Mouse (Mus musculus) central nervous system, embryonic 18 days (tissue): ENCODE measurements around the gene Gm6358. TPM values are rescaled to one million over a fixed set of nuclear protein-coding genes. Genes with fewer than 3 reads are reported as not detected.

Experiments
- polyA plus RNA-seq: library from polyadenylated mRNA; depleted of rRNA; stranded (reverse); fragments of >200 nt; gene quantifications from 2 replicates; pipeline ENCODE4 v1.2.3, GENCODE M21; 2012; rRNA removed

Gene Gm6358
- polyA plus RNA-seq = not detected in 2 replicates

DNA sequence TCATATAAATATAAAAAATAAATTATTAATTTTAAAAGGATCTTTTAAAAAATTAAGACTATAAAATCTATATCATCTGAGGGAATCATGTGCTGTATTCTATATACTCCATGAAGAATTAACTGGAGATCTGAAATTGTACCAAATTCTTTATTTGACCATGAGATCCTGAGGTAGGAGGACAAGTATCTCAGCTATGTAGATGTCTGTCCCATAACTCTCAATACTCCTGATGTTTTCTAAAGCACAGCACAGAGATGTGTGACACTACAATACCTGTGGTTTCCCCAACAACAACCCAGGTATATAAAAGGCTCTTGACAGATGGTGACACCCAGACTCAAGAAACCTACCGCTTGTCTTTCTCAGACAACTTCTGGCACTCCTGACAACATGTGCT, at the start of gene Gm6358:
Gm6358 (plus strand) TSS at position 301 of the 400 bp plus-strand sequence.

DNA sequence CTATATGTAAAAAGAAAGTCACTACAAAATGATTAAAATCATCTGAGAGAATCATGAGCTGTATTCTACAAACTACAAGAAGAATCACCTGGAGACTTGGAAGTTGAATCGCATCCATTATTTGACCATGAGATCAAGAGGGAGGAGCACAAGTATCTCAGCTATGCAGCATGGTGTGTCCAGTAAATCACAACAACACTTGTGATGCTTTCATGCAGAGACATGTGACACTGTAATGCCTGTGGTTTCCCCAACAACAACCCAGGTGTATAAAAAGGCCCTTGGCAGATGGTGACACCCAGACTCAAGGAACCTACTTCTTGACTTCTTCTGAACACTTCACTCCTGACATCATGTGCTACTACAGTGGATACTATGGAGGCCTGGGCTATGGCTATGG, 10.1 kb downstream of the Gm6358 start, which contains the start of gene Gm10061:
Gm10061 (plus strand) TSS at position 301 of the 400 bp plus-strand sequence.

DNA sequence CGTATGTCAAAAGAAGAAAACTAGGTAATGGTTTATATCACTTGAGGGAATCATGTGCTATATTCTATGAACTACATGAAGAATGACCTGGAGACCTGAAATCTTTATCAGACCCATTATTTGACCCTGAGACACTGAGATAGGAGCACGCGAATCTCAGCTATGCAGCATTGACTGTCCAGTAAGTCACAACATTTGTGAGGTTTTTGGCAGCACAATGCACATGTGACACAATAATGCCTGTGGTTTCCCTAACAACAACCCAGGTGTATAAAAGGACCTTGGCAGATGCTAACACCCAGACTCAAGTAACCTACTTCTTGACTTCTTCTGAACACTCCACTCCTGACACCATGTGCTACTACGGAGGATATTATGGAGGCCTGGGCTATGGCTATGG, 17.0 kb downstream of the Gm6358 start, which contains the start of gene Gm9789:
Gm9789 (plus strand) TSS at position 301 of the 400 bp plus-strand sequence.

DNA sequence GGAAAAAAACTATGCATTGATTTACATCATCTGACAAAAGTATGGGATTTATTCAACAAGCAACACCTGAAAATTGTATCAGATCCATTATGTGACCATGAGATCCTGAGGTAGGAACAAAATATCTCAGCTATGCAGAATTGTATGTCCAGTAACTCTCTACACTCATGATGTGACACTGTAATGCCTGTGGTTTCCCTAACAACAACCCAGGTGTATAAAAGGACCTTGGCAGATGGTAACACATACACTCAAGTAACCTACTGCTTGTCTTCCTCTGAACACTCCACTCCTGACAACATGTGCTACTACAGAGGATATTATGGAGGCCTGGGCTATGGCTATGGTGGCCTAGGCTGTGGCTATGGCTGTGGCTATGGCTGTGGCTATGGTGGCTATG, 28.5 kb downstream of the Gm6358 start, which contains the start of gene Gm7735:
Gm7735 (plus strand) TSS at position 301 of the 400 bp plus-strand sequence.

DNA sequence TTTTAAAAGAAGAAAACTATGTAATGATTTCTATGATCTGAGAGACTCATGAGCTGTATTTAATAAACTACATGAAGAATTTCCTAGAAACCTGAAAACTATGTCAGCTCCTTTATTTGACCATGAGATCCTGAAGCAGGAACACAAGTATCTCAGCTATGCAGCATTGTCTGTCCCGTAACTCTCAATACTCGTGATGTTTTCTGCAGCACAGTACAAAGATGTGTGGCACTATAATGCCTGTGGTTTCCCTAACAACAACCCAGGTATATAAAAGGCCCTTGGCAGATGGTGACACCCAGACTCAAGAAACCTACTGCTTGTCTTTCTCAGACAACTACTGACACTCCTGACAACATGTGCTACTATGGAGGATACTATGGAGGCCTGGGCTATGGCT, 33.8 kb downstream of the Gm6358 start, which contains the start of gene 1110057P08Rik:
1110057P08Rik (plus strand) TSS at position 301 of the 400 bp plus-strand sequence.

Other genes starting within 250 kb of the Gm6358 start
- gene Krtap19-5, start 244.4 kb upstream of the Gm6358 start, polyA plus RNA-seq = not detected in 2 replicates
- not detected in 2 replicates for gene Krtap19-9b, start 208.6 kb upstream of the Gm6358 start, polyA plus RNA-seq
- gene Krtap16-3, start 178.0 kb upstream of the Gm6358 start, polyA plus RNA-seq = not detected in 2 replicates
- not detected in 2 replicates for gene Krtap22-2, start 130.1 kb upstream of the Gm6358 start, polyA plus RNA-seq
- not detected in 2 replicates for gene Gm10229, start 125.6 kb upstream of the Gm6358 start, polyA plus RNA-seq
- not detected in 2 replicates for gene Krtap6-1, start 109.2 kb upstream of the Gm6358 start, polyA plus RNA-seq
- not detected in 2 replicates for gene Gm10228, start 99.4 kb upstream of the Gm6358 start, polyA plus RNA-seq
- gene Krtap6-5, start 93.0 kb upstream of the Gm6358 start, polyA plus RNA-seq = not detected in 2 replicates
- gene 1110025L11Rik, start 76.8 kb upstream of the Gm6358 start, polyA plus RNA-seq = not detected in 2 replicates
- gene Krtap6-3, start 56.8 kb upstream of the Gm6358 start, polyA plus RNA-seq = not detected in 2 replicates
- gene Gm10061, start 10.2 kb downstream of the Gm6358 start, polyA plus RNA-seq = not detected in 2 replicates
- gene Gm9789, start 17.1 kb downstream of the Gm6358 start, polyA plus RNA-seq = not detected in 2 replicates
- gene Gm7735, start 28.6 kb downstream of the Gm6358 start, polyA plus RNA-seq = not detected in 2 replicates
- gene 1110057P08Rik, start 33.9 kb downstream of the Gm6358 start, polyA plus RNA-seq = not detected in 2 replicates
- not detected in 2 replicates for gene Krtap20-2, start 65.0 kb downstream of the Gm6358 start, polyA plus RNA-seq